Mouse (Mus musculus) E14TG2a.4 (cell line): ENCODE data around the gene Slc25a21.

Experiments used
- H3K27me3 ChIP-seq: 2 replicates; pipeline ENCODE4 v1.6.1; 2014; ENCODE audit warnings: low read length, control low read depth; ENCODE audit not compliant: insufficient read depth
- H3K36me3 ChIP-seq: 2 replicates; pipeline ENCODE4 v1.6.1; 2014; ENCODE audit warnings: low read length, control low read depth; ENCODE audit not compliant: insufficient read depth
- H3K4me1 ChIP-seq: replicated peaks from 2 replicates; pipeline ENCODE4 v1.6.1; 2014; ENCODE audit warnings: low read depth, low read length, control low read depth
- H3K4me3 ChIP-seq: replicated peaks from 2 replicates; pipeline ENCODE4 v1.5.1; 2014; ENCODE audit warnings: mild to moderate bottlenecking, low read length
- H3K9me3 ChIP-seq: 2 replicates; pipeline ENCODE4 v1.6.1; 2014; ENCODE audit warnings: low read length, control low read depth
- CTCF ChIP-seq: conservative IDR thresholded peaks from 2 replicates; pipeline ENCODE4 v1.5.1; 2014; ENCODE audit warnings: low read length
- NANOG ChIP-seq: IDR thresholded peaks from 2 replicates; pipeline ENCODE4 v1.6.1; 2014; ENCODE audit warnings: borderline replicate concordance, low read length, mixed read lengths
- POU5F1 ChIP-seq: IDR thresholded peaks from 2 replicates; pipeline ENCODE4 v1.6.1; 2014; ENCODE audit warnings: low read length, borderline replicate concordance

Gene Slc25a21

GRCm38 (mm10) chr12:56958244-56958643 lies 239.0 kb downstream of the Slc25a21 start:
- TF ChIP-seq NANOG (no peak), CTCF (no peak), POU5F1 (no peak)
- H3K9me3 ChIP-seq: no peaks in the 10 kb centered on the region; the same call in 1 of the 2 replicates
- H3K4me3 ChIP-seq: no peak overlapping the region
- no peaks in the 10 kb centered on the region for H3K27me3 ChIP-seq
- no peaks in the 10 kb centered on the region for H3K36me3 ChIP-seq
- H3K4me1 ChIP-seq: no peaks in the 10 kb centered on the region

- no peaks in the 10 kb centered on the region for H3K27me3 ChIP-seq
- no peaks in the 10 kb centered on the region for H3K4me1 ChIP-seq
- no peaks in the 10 kb centered on the region for H3K9me3 ChIP-seq
- no peaks in the 10 kb centered on the region for H3K36me3 ChIP-seq
- no peak overlapping the region for H3K4me3 ChIP-seq
- TF ChIP-seq CTCF (no peak), NANOG (no peak), POU5F1 (no peak)
These were observed 245.3 kb downstream of the Slc25a21 start for GRCm38 (mm10) chr12:56951749-56952657.

- Histone ChIP-seq H3K4me3 (no peak overlapping the region), H3K36me3 (no peaks in the 10 kb centered on the region), H3K27me3 (no peaks in the 10 kb centered on the region), H3K4me1 (no peaks in the 10 kb centered on the region), H3K9me3 (no peaks in the 10 kb centered on the region)
- TF ChIP-seq CTCF (no peak), NANOG (no peak), POU5F1 (no peak)
These were observed 253.0 kb downstream of the Slc25a21 start for GRCm38 (mm10) chr12:56944265-56944664.

GRCm38 (mm10) chr12:56940861-56941260 lies 256.4 kb downstream of the Slc25a21 start:
- H3K4me3 ChIP-seq: no peak overlapping the region
- TF ChIP-seq CTCF (no peak), NANOG (no peak), POU5F1 (no peak)
- H3K9me3 ChIP-seq: no peaks in the 10 kb centered on the region
- H3K4me1 ChIP-seq: no peaks in the 10 kb centered on the region
- H3K27me3 ChIP-seq: no peaks in the 10 kb centered on the region
- H3K36me3 ChIP-seq: no peaks in the 10 kb centered on the region

GRCm38 (mm10) chr12:56918145-56918544 lies 279.1 kb downstream of the Slc25a21 start:
- H3K27me3 ChIP-seq: no peaks in the 10 kb centered on the region
- peaks cover 40% of the 10 kb centered on the region for H3K9me3 ChIP-seq
- no peaks in the 10 kb centered on the region for H3K4me1 ChIP-seq
- no peak overlapping the region for H3K4me3 ChIP-seq
- TF ChIP-seq CTCF: no peak
- no peak for TF ChIP-seq POU5F1
- no peak for TF ChIP-seq NANOG
- no peaks in the 10 kb centered on the region for H3K36me3 ChIP-seq

- Histone ChIP-seq H3K9me3 (peaks cover 24% of the 10 kb centered on the region), H3K36me3 (no peaks in the 10 kb centered on the region), H3K4me3 (no peak overlapping the region), H3K27me3 (no peaks in the 10 kb centered on the region), H3K4me1 (no peaks in the 10 kb centered on the region)
- no peak for TF ChIP-seq NANOG
- no peak for TF ChIP-seq CTCF
- TF ChIP-seq POU5F1: no peak
These were observed 290.8 kb downstream of the Slc25a21 start for GRCm38 (mm10) chr12:56906476-56906875.

GRCm38 (mm10) chr12:56905652-56906305 lies 291.5 kb downstream of the Slc25a21 start:
- TF ChIP-seq NANOG (no peak), CTCF (no peak), POU5F1 (no peak)
- Histone ChIP-seq H3K4me1 (no peaks in the 10 kb centered on the region), H3K9me3 (peaks cover 21% of the 10 kb centered on the region), H3K36me3 (no peaks in the 10 kb centered on the region), H3K27me3 (no peaks in the 10 kb centered on the region), H3K4me3 (no peak overlapping the region)

GRCm38 (mm10) chr12:56905222-56905621 lies 292.1 kb downstream of the Slc25a21 start:
- Histone ChIP-seq H3K36me3 (no peaks in the 10 kb centered on the region), H3K4me3 (no peak overlapping the region), H3K9me3 (peaks cover 16% of the 10 kb centered on the region), H3K27me3 (no peaks in the 10 kb centered on the region), H3K4me1 (no peaks in the 10 kb centered on the region)
- TF ChIP-seq CTCF (no peak), POU5F1 (no peak), NANOG (no peak)
